Mouse (Mus musculus) Muller cell, postnatal 12 days (primary cell): Measurements from ENCODE around the gene Mrps34.

Experiments
- DNase-seq: peaks from one replicate; pipeline ENCODE4 v3.0.0-alpha.2; 2015; ENCODE audit errors: inconsistent ontology term

Mrps34 gene

GRCm38 (mm10) chr17:24894995-24895547 is at the start of gene Mrps34, which contains the start of gene Eme2:
TSS of gene Mrps34 (plus strand) at chr17:24895116.
TSS of gene Eme2 (minus strand) at chr17:24895087.
- peak; percentile 87 for DNase-seq

GRCm38 (mm10) chr17:24847386-24847785 is 47.5 kb upstream of the Mrps34 start:
- no peak for DNase-seq

GRCm38 (mm10) chr17:24848600-24849031 is 46.3 kb upstream of the Mrps34 start:
- DNase-seq, result no peak

- no peak for DNase-seq
Measured at GRCm38 (mm10) chr17:24849733-24850064, 45.2 kb upstream of the Mrps34 start.

- DNase-seq, result peak; percentile 98
Measured at GRCm38 (mm10) chr17:24850065-24850772, 44.7 kb upstream of the Mrps34 start, which contains the start of gene Fahd1. TSS of gene Fahd1 (minus strand) at chr17:24850364.

- DNase-seq, result no peak
Measured at GRCm38 (mm10) chr17:24850773-24851127, 44.2 kb upstream of the Mrps34 start.

- DNase-seq, result no peak
Measured at GRCm38 (mm10) chr17:24851381-24852125, 43.4 kb upstream of the Mrps34 start.

- no peak for DNase-seq
Measured at GRCm38 (mm10) chr17:24855838-24856464, 39.0 kb upstream of the Mrps34 start.

- no peak for DNase-seq
Measured at GRCm38 (mm10) chr17:24856589-24856988, 38.3 kb upstream of the Mrps34 start.

- DNase-seq, result no peak
Measured at GRCm38 (mm10) chr17:24857831-24858470, 37.0 kb upstream of the Mrps34 start.

GRCm38 (mm10) chr17:24858967-24859366 is 35.9 kb upstream of the Mrps34 start:
- DNase-seq, result no peak

- DNase-seq, result no peak
Measured at GRCm38 (mm10) chr17:24860076-24860475, 34.8 kb upstream of the Mrps34 start.

- no peak for DNase-seq
Measured at GRCm38 (mm10) chr17:24861785-24862184, 33.1 kb upstream of the Mrps34 start.

- no peak for DNase-seq
Measured at GRCm38 (mm10) chr17:24865776-24866175, 29.1 kb upstream of the Mrps34 start, which contains the start of gene Igfals. TSS of gene Igfals (plus strand) at chr17:24865997.

- DNase-seq, result no peak
Measured at GRCm38 (mm10) chr17:24867914-24868313, 27.0 kb upstream of the Mrps34 start.

GRCm38 (mm10) chr17:24873695-24874404 is 21.1 kb upstream of the Mrps34 start:
- no peak for DNase-seq

GRCm38 (mm10) chr17:24874405-24874745 is 20.5 kb upstream of the Mrps34 start:
- no peak for DNase-seq

- DNase-seq, result no peak
Measured at GRCm38 (mm10) chr17:24874989-24875388, 19.9 kb upstream of the Mrps34 start.

- DNase-seq, result no peak
Measured at GRCm38 (mm10) chr17:24877336-24878116, 17.4 kb upstream of the Mrps34 start.

- no peak for DNase-seq
Measured at GRCm38 (mm10) chr17:24878117-24878397, 16.9 kb upstream of the Mrps34 start.

GRCm38 (mm10) chr17:24878531-24878930 is 16.4 kb upstream of the Mrps34 start:
- DNase-seq, result no peak
